Mouse (Mus musculus): Measurements from ENCODE around the gene Tcf7l2.

Gene Tcf7l2

DNA sequence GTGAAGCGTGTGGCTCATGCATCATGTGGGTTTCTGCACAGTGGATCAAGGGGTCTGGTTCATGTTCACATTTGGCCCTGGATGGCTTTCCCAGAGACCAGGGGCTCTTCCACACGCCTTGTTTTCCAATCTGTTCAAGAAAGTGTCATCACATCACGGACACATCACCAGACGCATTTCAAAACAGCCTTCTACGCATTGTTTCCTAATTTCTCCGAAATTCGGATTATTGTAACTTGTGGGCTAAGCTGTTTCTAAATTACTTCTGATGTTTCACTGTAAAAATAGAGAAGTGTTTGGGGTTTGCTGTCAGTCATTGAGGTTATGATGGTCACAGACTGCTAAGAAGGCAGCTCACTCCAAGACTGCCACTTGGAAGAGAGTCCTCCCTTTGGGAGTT lies 78.6 kb downstream of the Tcf7l2 start:
- in situ Hi-C loops (cut with MboI; ENCODE audit: unreplicated experiment in 2 of 2): no loop called here

DNA sequence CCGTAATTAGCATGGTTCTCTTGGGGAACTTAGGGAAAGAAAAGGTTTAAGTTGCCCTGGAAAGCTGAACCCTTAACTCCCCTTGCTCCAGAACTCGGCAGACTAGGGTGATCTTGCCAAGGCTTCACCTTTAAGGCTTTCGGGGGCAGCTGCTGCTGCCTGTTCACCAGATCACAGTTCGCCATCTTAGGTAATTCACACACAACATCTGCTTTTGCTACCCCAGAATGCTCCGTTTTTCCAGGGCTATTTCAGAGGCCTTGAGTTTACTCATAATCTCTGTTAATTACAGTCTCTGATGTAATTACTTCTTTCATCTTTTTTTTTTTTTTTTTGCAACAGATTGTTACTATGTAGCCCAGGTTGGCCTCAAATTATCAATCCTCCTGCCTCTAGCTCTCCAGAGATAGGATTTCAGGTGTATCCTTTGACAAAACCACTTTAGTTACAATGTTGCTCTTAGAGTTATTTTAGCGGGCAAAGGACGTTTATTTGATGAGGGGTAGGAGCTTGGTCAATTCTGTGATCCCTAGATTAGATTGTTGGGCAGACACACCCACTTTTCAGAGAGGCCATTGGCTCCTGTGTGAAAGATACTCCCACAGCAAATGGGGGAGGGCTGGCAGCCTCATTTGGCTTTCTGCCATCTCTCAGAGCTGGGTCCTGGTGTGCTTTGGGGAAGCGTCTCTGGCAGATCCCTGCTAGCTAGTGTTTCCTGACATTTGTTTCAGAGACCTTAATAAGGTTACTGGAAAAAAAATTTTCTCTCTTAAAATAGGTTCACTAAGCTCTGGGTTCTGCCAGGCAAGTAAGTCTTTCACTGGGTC lies 83.6 kb downstream of the Tcf7l2 start:
- in situ Hi-C loops (cut with MboI; ENCODE audit: unreplicated experiment in 2 of 2): no loop called here

GRCm38 (mm10) chr19:55825951-55826507 lies 84.4 kb downstream of the Tcf7l2 start:
- in situ Hi-C loops (cut with MboI; ENCODE audit: unreplicated experiment in 2 of 2): no loop called here

DNA sequence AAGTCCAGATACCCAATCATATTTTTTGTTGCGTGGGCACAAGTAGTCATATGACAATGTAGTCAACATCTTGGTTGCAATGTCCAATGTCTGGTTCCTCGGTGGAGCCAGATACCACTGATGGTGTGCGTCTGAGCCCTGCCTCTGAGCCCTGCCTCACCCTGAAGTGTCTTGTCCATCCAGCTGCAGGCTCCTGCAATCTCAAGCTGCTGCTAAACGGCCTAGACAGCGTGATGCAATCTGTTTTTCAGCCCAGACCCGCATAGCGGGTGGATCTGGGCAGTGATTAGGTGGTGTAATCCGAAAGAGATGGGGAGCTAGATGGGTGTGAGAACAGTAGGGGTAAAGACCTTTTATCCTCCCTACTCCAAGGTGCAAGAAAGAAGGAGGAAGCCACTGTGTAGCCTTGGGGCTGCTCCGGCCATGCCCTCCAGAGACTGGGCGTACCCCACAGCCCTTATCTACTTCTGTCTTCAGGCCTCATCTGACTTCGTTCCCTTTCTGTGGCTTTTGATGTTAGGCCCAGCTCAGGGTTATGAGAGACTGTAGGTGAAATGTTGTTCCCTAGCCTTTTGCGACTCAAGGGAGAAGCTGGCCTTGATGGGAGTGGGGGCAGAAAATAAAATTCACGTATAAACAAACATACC lies 86.1 kb downstream of the Tcf7l2 start:
- in situ Hi-C loops (cut with MboI; ENCODE audit: unreplicated experiment in 2 of 2): no loop called here

DNA sequence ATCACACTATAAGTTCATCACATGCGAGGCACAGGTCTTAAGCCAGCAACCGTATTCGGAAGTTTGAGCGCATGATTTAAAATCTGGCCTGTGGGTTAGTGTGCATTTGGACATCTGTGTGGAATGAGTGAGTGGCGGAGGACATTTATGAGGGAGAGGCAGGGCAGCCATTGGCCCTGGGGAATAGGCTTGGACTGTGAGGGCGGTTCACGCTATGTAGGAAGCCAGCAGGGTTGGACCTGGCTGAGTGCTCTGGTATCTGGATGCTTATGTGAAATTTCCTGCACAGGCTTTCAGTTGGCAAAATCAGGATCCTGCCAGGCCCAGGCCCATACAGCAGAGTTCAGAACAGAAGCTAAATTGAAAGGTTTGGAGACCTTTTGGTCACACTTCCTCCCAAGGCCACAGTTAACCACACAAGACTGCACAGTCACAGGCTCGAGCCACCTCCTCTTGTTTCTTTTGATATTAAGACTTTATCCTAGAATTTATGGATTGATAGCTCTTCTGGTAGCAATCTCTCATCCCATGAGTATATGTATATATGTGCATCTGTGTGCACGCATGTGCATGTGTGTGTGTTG lies 89.4 kb downstream of the Tcf7l2 start:
- in situ Hi-C loops (cut with MboI; ENCODE audit: unreplicated experiment in 2 of 2): no loop called here

DNA sequence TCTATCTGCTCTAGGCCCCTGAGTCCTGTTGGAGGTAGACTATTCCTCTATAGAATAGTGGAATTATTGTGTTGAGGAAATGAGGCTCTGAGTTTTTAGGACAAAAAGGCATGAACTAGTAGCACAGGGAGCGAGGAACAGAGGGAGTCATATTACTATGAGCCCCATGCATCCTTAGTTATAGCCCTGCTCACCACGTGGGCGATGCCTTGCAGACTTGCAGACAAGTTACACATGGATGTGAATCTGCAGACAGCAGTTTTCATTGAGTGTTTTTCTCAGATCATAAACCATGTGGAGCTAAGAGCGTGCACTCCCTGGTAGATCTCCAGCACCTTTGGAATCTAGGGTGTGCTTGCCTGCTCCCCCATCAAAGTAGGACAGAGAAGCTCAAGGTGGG lies 90.5 kb downstream of the Tcf7l2 start:
- in situ Hi-C loops (cut with MboI; ENCODE audit: unreplicated experiment in 2 of 2): no loop called here

GRCm38 (mm10) chr19:55833807-55834385 lies 92.3 kb downstream of the Tcf7l2 start:
- in situ Hi-C loops (cut with MboI; ENCODE audit: unreplicated experiment in 2 of 2): no loop called here

- in situ Hi-C loops (cut with MboI; ENCODE audit: unreplicated experiment in 2 of 2): no loop called here
Measured at GRCm38 (mm10) chr19:55836930-55837687, 95.5 kb downstream of the Tcf7l2 start.

GRCm38 (mm10) chr19:55837924-55838323 lies 96.3 kb downstream of the Tcf7l2 start:
- in situ Hi-C loops (cut with MboI; ENCODE audit: unreplicated experiment in 2 of 2): no loop called here

DNA sequence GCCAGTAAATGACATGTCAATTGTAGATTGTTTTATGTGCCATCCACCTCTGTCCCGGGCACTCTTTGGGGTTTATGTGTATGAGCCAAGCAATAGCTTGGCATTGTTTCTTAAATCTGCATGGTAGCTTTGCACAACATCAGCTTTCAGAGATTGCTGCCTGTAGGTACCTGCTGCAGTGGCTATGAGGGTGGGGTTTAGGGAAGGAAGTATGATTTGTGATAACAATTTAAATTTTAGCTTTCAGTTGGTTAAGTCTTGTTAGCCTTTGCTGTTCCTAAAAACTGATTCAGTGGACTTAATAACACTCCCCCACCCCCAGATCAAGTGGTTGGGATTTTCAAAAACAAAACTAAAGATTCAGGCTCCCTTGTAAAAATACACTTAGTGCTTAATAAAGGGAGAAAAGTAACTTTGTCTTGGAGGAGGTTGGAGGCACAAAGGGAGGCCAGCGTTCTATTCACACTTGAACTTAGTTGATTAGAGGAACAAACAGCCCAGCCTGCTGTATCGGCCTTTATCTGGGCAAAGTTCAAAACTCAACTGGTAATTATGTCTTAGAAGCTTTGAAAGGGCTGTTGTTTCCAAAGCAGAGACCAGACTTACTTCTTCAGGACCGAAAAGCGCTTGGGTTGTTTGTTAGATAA lies 96.9 kb downstream of the Tcf7l2 start:
- in situ Hi-C loops (cut with MboI; ENCODE audit: unreplicated experiment in 2 of 2): no loop called here

DNA sequence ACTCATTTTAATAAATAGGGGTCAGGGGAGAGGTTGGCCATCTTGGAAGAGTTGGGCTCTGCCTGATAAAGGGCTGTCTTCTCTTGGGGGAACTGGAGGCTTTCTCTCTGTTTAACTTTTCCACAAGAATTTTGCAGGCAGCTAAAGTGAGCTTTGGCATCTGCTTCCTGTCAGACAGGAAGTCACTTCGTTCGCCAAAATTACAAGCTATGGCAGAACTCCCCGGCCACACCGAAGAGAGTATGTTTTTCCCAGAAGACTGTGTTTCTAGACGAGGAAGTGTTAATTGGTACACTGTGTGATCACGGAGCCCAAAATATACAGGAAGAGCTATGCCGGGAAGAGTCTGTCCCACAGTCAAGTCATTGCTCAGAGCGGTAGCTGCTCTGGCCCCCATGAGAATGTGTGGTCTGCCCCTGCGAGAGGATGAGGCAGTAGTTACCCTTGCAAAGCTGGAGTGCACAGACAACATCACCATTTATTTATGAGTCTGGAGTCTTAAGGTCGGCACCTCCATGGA lies 97.5 kb downstream of the Tcf7l2 start:
- in situ Hi-C loops (cut with MboI; ENCODE audit: unreplicated experiment in 2 of 2): no loop called here

DNA sequence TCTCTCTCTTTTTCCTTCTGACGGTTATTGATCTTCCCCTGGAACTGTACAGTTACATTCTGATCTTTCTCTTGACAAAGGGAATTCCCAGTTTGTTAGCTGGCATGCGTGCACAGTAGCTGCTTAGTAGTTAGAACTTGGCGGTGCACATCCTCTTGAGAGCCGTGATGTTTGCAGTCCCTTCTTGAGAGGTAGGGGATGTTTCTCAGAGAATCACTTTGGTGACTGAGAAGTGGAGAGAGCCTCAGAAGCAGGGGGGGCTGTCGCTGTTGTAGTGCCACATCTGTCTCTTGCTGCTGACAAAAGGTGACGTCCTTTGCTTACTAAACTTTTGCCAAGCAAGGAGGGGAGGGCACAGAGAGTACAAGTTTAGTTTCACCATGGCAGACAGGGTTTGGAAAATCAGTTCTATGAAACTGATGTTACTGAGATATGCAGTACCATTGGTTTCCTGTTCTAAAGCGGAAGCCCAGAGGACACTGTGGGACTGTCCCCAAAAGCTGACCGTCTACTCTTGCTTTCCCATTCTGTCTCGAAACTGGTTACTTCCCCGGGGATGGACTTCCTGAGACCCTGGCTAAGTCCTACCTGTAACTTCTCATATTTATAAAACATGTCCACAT lies 99.0 kb downstream of the Tcf7l2 start:
- in situ Hi-C loops (cut with MboI; ENCODE audit: unreplicated experiment in 2 of 2): no loop called here

DNA sequence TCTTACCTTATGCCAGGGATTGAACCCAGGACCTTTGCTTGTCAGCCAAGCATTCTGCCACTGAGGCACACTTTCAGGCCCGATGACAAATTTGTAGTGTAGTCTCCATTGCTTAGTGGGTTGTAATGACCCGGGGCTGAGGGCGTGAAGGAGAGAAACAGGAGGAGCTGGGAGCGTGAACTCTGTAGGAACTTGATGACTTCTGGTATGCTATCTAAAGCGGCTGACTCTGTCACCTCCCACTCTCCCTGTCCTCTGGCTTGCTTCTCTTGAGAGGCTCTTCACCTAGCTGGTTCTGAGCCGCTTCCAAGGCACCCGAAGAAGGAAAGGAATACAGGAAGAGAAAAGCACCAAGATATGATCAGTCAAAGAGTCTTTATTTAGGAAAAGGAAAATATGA lies 100.4 kb downstream of the Tcf7l2 start:
- in situ Hi-C loops (cut with MboI; ENCODE audit: unreplicated experiment in 2 of 2): no loop called here

DNA sequence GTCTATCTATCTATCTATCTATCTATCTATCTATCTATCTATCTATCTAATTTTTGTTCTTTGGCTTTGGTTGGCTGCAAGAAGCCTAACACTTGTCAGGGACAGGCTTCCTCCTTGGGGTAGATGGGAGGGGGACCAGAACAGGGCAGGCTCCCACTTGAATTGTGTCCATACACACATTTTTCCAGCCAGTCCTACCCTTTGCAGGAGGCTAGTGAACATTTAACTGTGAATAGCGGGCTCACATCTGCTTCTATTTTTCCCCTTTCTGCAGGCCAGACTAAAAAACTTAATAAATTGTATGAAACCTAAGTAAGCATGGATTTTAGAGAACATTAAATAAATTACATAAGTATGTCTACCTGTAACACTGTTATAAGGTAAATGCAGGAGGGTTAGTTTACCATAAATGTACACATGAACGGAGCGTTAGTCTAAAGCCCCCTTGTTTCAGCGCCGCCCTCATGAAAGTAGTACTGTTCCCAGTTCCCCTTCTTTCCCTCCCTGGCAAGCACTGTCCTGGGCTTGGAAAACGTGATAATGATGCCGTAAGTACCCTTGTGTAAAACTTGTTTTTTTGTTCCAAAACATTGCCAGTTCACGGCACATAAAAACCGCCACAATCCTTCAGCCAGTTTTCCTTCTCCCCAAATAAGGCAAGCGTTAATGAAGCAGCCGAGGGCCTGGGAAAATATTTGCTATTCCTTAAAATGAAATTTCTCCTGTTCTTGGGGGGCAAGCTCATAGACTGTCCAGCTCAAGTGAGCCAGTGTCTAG lies 101.7 kb downstream of the Tcf7l2 start:
- in situ Hi-C loops (cut with MboI; ENCODE audit: unreplicated experiment in 2 of 2): no loop called here

- in situ Hi-C loops (cut with MboI; ENCODE audit: unreplicated experiment in 2 of 2): no loop called here
Measured at GRCm38 (mm10) chr19:55845702-55846101, 104.1 kb downstream of the Tcf7l2 start.

DNA sequence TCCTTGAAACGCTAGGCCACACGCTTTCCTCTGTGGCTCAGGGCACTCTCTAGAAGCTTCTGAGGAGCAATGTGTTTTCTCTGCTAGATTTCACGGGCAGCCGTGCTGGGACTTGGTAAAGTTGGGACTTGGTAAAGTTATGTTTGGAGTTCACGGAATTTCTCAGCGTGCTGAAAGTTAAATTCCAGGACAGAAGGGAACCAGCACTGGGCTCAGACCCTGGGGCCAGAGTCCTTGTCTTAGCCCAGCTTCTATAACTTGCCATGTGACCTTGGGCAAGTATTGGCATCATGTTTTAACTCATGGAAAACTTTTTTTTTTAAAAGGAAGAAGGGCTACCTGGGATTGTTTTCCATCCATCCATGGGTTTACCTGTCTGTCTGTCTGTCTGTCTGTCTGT lies 104.6 kb downstream of the Tcf7l2 start:
- in situ Hi-C loops (cut with MboI; ENCODE audit: unreplicated experiment in 2 of 2): no loop called here

GRCm38 (mm10) chr19:55847043-55847442 lies 105.4 kb downstream of the Tcf7l2 start:
- in situ Hi-C loops (cut with MboI; ENCODE audit: unreplicated experiment in 2 of 2): no loop called here

GRCm38 (mm10) chr19:55850402-55851078 lies 108.9 kb downstream of the Tcf7l2 start:
- in situ Hi-C loops (cut with MboI; ENCODE audit: unreplicated experiment in 2 of 2): loop anchor here in 1 of 2 experiments (25.0 kb wide), 1 partner anchor 613 kb away; the partner anchor contains the start of gene Gucy2g
